Mouse (Mus musculus) B cell, adult 62 days (primary cell): ENCODE data around the gene Tubb2b. TPM values are rescaled to one million over a fixed set of nuclear protein-coding genes. Genes with fewer than 3 reads are reported as not detected.

Source experiments
- total RNA-seq: library from RNA; stranded (reverse); gene quantifications from 4 replicates; pipeline ENCODE4 v1.2.4, GENCODE M21; 2023

The Tubb2b gene
- 3.0 to 4.3 TPM (median 3.4 TPM) in 4 replicates for total RNA-seq

DNA sequence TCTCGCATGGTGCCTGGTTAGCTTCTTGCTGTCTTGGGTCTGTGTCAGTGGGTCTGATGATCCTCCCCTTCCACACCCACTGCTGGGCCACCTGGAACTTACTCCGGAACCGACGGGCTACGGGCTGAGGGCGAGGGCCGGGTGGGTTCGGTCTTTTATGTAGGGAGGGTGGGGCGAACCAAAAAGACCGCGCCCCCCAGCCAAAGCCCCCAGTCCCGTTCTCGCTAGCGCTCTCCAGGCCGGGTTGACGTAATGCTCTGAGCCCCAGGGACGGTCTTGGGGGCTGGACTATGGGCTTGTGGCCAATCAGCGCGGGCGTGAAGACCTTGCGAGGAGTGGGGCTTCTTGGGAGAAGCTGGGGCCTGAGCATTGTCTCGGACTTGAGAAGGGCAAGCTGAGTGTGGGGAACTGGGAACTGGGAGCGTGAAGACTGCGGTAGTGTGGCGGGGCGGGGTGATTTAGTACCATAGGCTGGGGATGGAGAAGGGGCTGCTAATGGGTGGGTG lies at the start of gene Tubb2b:
Tubb2b (minus strand) TSS at position 241 of the 506 bp plus-strand sequence.

GRCm38 (mm10) chr13:34162491-34163303 lies 32.4 kb upstream of the Tubb2b start, which contains the start of gene Psmg4:
Gene Psmg4 (plus strand): TSS chr13:34162964.

GRCm38 (mm10) chr13:34077492-34078271 lies 52.6 kb downstream of the Tubb2b start, which contains the start of gene Tubb2a:
Gene Tubb2a (minus strand): TSS chr13:34078007.

Other genes with a start within 250 kb of the Tubb2b start
- not detected in 4 replicates for gene Serpinb6c, start 224.8 kb downstream of the Tubb2b start, total RNA-seq
- 1.6 to 4.4 TPM (median 2.7 TPM) in 4 replicates for gene Nqo2, start 165.8 kb downstream of the Tubb2b start, total RNA-seq
- 44.4 to 46.7 TPM (median 45.7 TPM) in 4 replicates for gene Ripk1, start 128.1 kb downstream of the Tubb2b start, total RNA-seq
- gene Serpinb6a, start 127.7 kb downstream of the Tubb2b start, total RNA-seq, result 12.6 to 15.5 TPM (median 12.9 TPM) in 4 replicates
- gene Bphl, start 92.9 kb downstream of the Tubb2b start, total RNA-seq, result 8.4 to 15.2 TPM (median 14.4 TPM) in 4 replicates
- 11.8 to 16.2 TPM (median 14.6 TPM) in 4 replicates for gene Tubb2a, start 52.5 kb downstream of the Tubb2b start, total RNA-seq
- gene Psmg4, start 32.5 kb upstream of the Tubb2b start, total RNA-seq, result 32.0 to 42.3 TPM (median 40.4 TPM) in 4 replicates
- 0.13 to 0.52 TPM (median 0.36 TPM) in 4 replicates for gene Slc22a23, start 214.7 kb upstream of the Tubb2b start, total RNA-seq